Mouse (Mus musculus): ENCODE data around the gene Mfsd2a.

- TF ChIP-seq CTCF (IDR thresholded peaks at IDR 0.05; ENCODE audit: low read depth, low read length) = no peak
- no peak for TF ChIP-seq POLR2A (IDR thresholded peaks at IDR 0.05; ENCODE audit: extremely low read depth, insufficient read depth, low read length)
These were observed 21.8 kb downstream of the Mfsd2a start for GRCm38 (mm10) chr4:122939048-122939796.
